Mouse (Mus musculus) myocyte (in vitro differentiated cells): ENCODE results near the gene Adcy7.

Source experiments
- CEBPB ChIP-seq: IDR thresholded peaks from 2 replicates; pipeline ENCODE4 v1.6.1; 2011; ENCODE audit warnings: mild to moderate bottlenecking, moderate library complexity; ENCODE audit not compliant: poor library complexity, insufficient read depth, severe bottlenecking
- E2F4 ChIP-seq: IDR thresholded peaks from one replicate; pipeline ENCODE4 v1.6.1; 2011; ENCODE audit warnings: mild to moderate bottlenecking, control low read depth, moderate library complexity; ENCODE audit not compliant: insufficient read depth
- MAX ChIP-seq: IDR thresholded peaks from one replicate; pipeline ENCODE4 v1.6.1; 2011; ENCODE audit warnings: low read depth, mild to moderate bottlenecking, control low read depth
- POLR2A ChIP-seq: IDR thresholded peaks from one replicate; pipeline ENCODE4 v1.6.1; 2011; ENCODE audit warnings: low read depth, mild to moderate bottlenecking, control low read depth, moderate library complexity; ENCODE audit not compliant: insufficient read length
- POLR2AphosphoS2 ChIP-seq: IDR thresholded peaks from one replicate; pipeline ENCODE4 v1.6.1; 2011; ENCODE audit warnings: low read depth, control low read depth; ENCODE audit not compliant: insufficient read length
- TCF12 ChIP-seq: IDR thresholded peaks from one replicate; pipeline ENCODE4 v1.6.1; 2011; ENCODE audit warnings: mild to moderate bottlenecking, control low read depth; ENCODE audit not compliant: poor library complexity, insufficient read depth, severe bottlenecking
- USF1 ChIP-seq: IDR thresholded peaks from one replicate; pipeline ENCODE4 v1.6.1; 2011; ENCODE audit warnings: low read depth, mild to moderate bottlenecking, control low read depth, moderate library complexity

DNA sequence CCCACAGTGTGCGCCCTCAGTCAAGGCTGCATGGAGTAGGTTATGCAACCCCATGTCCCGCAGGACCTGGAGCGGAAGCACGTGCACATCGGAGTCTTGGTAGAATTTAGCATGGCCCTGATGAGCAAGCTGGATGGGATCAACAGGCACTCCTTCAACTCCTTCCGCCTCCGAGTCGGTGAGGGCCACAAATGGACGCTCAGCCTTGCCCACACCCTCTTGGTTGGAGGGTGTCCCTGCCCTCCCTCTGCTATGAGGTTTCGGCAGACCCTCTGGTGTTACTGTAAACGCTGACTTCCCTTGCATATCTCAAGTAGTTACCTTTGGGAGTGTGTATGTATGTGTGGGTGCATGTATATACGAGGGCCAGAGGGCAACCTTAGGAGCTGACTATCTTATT lies 54.1 kb downstream of the Adcy7 start:
- TF ChIP-seq POLR2AphosphoS2 (peak; percentile 86), USF1 (no peak), CEBPB (no peak), POLR2A (peak; percentile 23), MAX (no peak), TCF12 (no peak), E2F4 (no peak)
